Mouse (Mus musculus) spleen, adult 2 months (tissue): ENCODE measurements around the gene Fntb. TPM values are rescaled to one million over a fixed set of nuclear protein-coding genes. Genes with fewer than 3 reads are reported as not detected.

Source experiments
- DNase-seq, 2 experiments: peaks; one replicate each; pipeline versions ENCODE4 v3.0.0 to v3.0.0-alpha.2; 2012 to 2021; ENCODE audit warnings: low spot score in 2 of 2, low read depth in 1 of 2
- H3K27ac ChIP-seq: fragments of 200-500 bp; 2 replicates; pipeline ENCODE4 v1.5.1; 2012; ENCODE audit warnings: low read length, inconsistent platforms; ENCODE audit not compliant: insufficient read depth
- H3K27me3 ChIP-seq: fragments of 200-500 bp; 2 replicates; pipeline ENCODE4 v1.6.1; 2012; ENCODE audit warnings: mild to moderate bottlenecking, moderate library complexity, low read length, inconsistent platforms; ENCODE audit not compliant: control insufficient read depth, insufficient read depth
- H3K36me3 ChIP-seq: fragments of 200-500 bp; 2 replicates; pipeline ENCODE4 v1.6.1; 2012; ENCODE audit warnings: mild to moderate bottlenecking, low read length, inconsistent platforms; ENCODE audit not compliant: control insufficient read depth, insufficient read depth
- H3K4me1 ChIP-seq: fragments of 200-500 bp; 2 replicates; pipeline ENCODE4 v1.6.1; 2011; ENCODE audit warnings: inconsistent platforms; ENCODE audit not compliant: control insufficient read depth, insufficient read depth, insufficient read length
- H3K4me3 ChIP-seq: fragments of 200-500 bp; 2 replicates; pipeline ENCODE4 v1.5.1; 2011; ENCODE audit warnings: mild to moderate bottlenecking, inconsistent platforms; ENCODE audit not compliant: insufficient read depth, insufficient read length; ENCODE audit errors: extremely low read depth
- CTCF ChIP-seq: fragments of 200-500 bp; IDR thresholded peaks from 2 replicates; pipeline ENCODE4 v1.5.1; 2011; ENCODE audit warnings: mild to moderate bottlenecking, inconsistent platforms; ENCODE audit not compliant: insufficient read depth, insufficient read length, insufficient replicate concordance; ENCODE audit errors: extremely low read depth
- POLR2A ChIP-seq: fragments of 200-500 bp; IDR thresholded peaks from 2 replicates; pipeline ENCODE4 v1.6.1; 2011; ENCODE audit warnings: low read depth, low read length, inconsistent platforms
- WGBS: fragments of 180-500 bp; shearing (Covaris S2); methylation state at CpG from one replicate; pipeline ENCODE4 v1.1.7; 2018; 5-methylcytosine and 5-hydroxymethylcytosine counted together
- polyA plus RNA-seq: library from polyadenylated mRNA; depleted of rRNA; stranded (reverse); fragments of >200 nt; gene quantifications from 2 replicates; pipeline ENCODE4 v1.2.3, GENCODE M21; 2012

Fntb gene
- polyA plus RNA-seq, 1 experiment = 18.7 TPM

DNA sequence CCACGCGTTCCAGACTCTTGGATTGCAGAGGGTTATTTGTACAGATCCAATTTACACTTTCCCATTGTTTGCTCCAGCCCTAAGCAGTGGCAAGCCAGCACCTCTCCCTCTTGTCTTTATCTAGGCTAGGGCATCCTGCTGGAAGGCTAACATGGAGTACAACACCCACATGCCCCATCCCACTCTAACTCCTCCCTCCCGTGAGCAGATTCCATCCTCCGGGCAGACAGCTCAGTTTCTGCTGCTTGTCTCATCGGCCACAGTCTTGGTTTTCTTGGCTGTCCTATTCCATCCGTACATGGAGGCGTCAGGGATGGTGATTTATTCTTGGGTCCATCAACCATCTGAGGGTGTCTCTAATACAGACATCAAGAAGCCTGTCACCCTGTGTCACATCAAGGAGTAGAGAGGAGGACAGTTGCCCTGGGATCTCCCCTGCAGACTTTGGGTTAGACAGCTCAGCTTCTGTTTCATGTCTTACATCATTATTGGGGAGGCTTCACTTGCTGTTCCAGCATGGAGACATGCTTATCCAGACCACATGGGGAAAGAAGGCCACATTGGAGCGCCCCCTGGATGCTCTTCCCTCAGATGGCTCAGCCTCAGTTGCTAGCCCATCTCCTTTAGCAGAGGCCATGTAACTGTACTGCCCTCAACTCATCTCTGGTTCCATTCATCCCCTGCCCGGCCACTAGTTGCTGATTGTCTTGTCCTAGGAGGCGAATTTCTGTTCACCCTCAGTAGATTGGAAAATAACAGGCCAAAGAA, 129.6 kb downstream of the Fntb start:
- no peak for TF ChIP-seq CTCF
- no peak for TF ChIP-seq POLR2A
- no peak overlapping the region for H3K4me3 ChIP-seq
- 93% methylated on average over 10 of the region's 10 CpGs for WGBS
- no peak for DNase-seq
- no peaks in the 10 kb centered on the region for H3K36me3 ChIP-seq
- H3K27me3 ChIP-seq = no peaks in the 10 kb centered on the region
- no peak overlapping the region for H3K27ac ChIP-seq
- H3K4me1 ChIP-seq = no peaks in the 10 kb centered on the region

DNA sequence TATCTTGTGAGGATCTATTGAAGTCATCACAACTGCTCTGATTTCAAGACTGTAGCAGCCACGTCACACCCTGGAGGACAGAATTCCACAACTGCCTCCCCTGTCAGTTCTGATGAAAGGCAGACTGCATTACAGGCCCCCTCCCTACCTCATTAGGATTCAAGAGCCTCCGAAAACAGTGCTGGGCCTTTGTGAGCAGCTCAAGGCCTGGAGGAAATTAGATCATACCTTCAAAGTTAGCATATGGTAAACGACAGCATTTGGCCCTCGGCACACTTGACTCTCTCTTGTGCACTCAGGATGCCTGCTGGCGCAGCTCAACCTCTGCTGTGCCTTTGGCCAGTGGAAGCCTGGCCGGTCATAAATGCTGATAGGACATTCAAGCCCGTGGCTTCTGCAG, 130.4 kb downstream of the Fntb start:
- no peak overlapping the region for H3K4me3 ChIP-seq
- WGBS = 86% methylated on average over 7 of the region's 7 CpGs
- no peak for TF ChIP-seq CTCF
- TF ChIP-seq POLR2A = no peak
- no peaks in the 10 kb centered on the region for H3K27me3 ChIP-seq
- no peak overlapping the region for H3K27ac ChIP-seq
- H3K4me1 ChIP-seq = no peaks in the 10 kb centered on the region
- no peak for DNase-seq
- H3K36me3 ChIP-seq = no peaks in the 10 kb centered on the region

DNA sequence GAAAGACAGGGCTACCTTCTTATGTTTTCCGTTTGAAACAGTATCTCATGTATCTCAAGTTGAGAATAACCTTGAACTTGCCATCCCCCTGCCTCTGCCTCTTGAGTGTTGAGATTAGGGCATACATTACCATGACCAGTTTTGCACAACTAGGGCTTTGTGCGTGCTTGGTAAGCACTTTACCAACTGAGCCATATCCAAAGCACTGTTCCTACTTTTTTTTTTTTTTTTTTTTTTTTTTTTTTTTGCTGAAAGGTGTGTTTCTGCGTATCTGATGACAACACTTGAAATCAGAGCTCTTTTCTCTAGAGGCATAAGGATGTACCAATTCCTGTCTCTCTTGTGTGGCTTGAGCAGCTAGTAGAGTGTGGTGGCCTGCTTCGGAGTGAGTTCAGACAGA, 131.2 kb downstream of the Fntb start:
- TF ChIP-seq POLR2A = no peak
- TF ChIP-seq CTCF = no peak
- Histone ChIP-seq H3K27ac (no peak overlapping the region), H3K36me3 (no peaks in the 10 kb centered on the region), H3K27me3 (no peaks in the 10 kb centered on the region), H3K4me1 (no peaks in the 10 kb centered on the region), H3K4me3 (no peak overlapping the region)
- WGBS = 93% methylated on average over 4 of the region's 4 CpGs
- DNase-seq = no peak

DNA sequence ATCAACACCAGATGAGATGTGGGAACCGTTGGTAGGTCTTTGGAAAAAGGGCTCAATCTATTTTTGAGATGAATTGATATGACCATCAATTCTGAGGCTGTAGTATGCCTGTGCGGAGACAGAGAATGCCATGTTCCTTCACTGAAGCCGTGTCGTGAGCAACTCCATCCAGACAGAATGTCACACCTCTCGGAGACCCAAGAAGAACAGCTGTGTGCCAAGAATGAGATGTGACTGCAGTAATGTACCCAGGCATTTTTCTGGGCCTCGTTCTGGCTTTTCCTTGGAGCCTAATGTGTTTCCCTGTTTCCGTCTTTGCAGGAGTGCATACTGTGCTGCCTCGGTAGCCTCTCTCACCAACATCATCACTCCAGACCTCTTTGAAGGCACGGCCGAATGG, 131.6 kb downstream of the Fntb start:
- Histone ChIP-seq H3K4me3 (no peak overlapping the region), H3K27ac (no peak overlapping the region), H3K27me3 (no peaks in the 10 kb centered on the region), H3K4me1 (no peaks in the 10 kb centered on the region), H3K36me3 (no peaks in the 10 kb centered on the region)
- no peak for TF ChIP-seq CTCF
- no peak for TF ChIP-seq POLR2A
- 91% methylated on average over 10 of the region's 10 CpGs for WGBS
- DNase-seq = no peak

DNA sequence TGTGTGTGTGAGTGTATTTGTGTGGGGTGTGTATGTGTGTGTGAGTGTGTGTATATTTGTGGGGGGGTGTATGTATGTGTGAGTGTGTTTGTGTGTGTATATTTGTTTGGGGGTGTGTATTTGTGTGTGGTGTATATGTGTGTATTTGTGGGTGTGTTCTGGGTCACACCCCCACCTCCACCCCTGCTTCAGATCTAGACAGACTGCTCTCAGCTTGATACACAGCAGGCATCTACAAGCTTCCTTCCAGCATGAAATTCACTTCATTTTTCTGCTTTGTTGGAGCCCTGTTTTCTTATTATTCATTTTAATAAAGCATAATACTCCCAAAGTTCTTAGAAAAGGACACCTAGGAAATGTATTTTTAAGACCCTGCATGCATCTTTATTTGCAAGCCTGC, 132.8 kb downstream of the Fntb start:
- Histone ChIP-seq H3K4me1 (no peaks in the 10 kb centered on the region), H3K27ac (no peak overlapping the region), H3K36me3 (0 out of 2 replicates have a peak, but pooled peaks cover 1% of the 10 kb centered on the region), H3K27me3 (no peaks in the 10 kb centered on the region), H3K4me3 (no peak overlapping the region)
- TF ChIP-seq CTCF (no peak), POLR2A (no peak)
- DNase-seq = no peak

DNA sequence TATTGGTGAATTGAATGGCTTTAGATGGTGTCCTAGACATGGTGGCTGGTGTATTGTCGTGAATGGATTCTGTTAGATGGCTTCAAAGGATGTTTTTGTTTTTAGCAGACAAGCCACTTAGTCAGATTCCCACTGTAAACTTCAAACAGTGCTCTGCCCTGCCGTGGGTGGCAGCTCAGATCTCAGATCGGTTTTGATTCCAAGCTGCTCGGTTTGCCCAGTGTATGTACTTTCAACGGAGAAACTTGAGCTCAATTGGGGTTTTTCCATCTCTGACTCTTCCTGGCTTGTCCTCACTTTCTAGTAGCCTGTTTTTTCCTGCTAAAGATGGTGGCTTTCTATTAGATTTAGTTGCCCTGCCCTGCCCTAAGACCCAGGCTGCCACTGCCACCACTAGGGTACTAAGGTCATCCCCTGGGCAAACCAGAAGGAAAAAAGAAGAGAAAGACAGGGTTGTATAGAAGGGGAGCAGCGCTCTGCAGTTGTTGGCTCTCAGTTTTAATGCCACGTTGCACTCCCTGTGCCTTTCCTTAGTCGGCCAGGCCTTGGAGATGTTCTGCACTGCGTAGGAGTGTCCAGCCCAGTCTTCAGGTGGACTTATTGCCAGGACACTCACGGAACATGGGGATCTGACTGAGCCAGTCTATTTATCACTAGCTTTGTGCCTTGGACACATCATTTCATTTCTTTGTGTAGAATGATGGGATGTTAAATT, 134.0 kb downstream of the Fntb start:
- no peak for DNase-seq
- 95% methylated on average over 10 of the region's 10 CpGs for WGBS
- no peaks in the 10 kb centered on the region for H3K27me3 ChIP-seq
- 0 out of 2 replicates have a peak, but pooled peaks cover 1% of the 10 kb centered on the region for H3K36me3 ChIP-seq
- no peak overlapping the region for H3K27ac ChIP-seq
- H3K4me3 ChIP-seq = no peak overlapping the region
- no peaks in the 10 kb centered on the region for H3K4me1 ChIP-seq
- TF ChIP-seq CTCF = no peak
- no peak for TF ChIP-seq POLR2A
